Mouse (Mus musculus): ENCODE measurements around the gene Naa38. TPM values are rescaled to one million over a fixed set of nuclear protein-coding genes. Genes with fewer than 3 reads are reported as not detected.
A peak's percentile ranks its signal among the peaks of the same experiment; 100 is the strongest.

Gene Naa38
- polyA plus RNA-seq, 1 experiment, result 69.8 TPM

GRCm38 (mm10) chr11:69413221-69414181 lies 18.2 kb downstream of the Naa38 start, which contains the start of gene Kdm6b:
Gene Kdm6b, minus strand, starts transcription at chr11:69413675.
- Histone ChIP-seq H3K4me3 (ENCODE audit: insufficient read depth, low read length) (no peak within 1 kb of the TSS), H3K4me1 (ENCODE audit: control insufficient read depth, insufficient read depth, low read length) (peaks cover 31% of the 10 kb centered on the region)
- TF ChIP-seq CTCF (IDR thresholded peaks at IDR 0.05; ENCODE audit: low read depth, low read length) (no peak), POLR2A (IDR thresholded peaks at IDR 0.05; ENCODE audit: borderline replicate concordance, low read depth, low read length) (no peak)

DNA sequence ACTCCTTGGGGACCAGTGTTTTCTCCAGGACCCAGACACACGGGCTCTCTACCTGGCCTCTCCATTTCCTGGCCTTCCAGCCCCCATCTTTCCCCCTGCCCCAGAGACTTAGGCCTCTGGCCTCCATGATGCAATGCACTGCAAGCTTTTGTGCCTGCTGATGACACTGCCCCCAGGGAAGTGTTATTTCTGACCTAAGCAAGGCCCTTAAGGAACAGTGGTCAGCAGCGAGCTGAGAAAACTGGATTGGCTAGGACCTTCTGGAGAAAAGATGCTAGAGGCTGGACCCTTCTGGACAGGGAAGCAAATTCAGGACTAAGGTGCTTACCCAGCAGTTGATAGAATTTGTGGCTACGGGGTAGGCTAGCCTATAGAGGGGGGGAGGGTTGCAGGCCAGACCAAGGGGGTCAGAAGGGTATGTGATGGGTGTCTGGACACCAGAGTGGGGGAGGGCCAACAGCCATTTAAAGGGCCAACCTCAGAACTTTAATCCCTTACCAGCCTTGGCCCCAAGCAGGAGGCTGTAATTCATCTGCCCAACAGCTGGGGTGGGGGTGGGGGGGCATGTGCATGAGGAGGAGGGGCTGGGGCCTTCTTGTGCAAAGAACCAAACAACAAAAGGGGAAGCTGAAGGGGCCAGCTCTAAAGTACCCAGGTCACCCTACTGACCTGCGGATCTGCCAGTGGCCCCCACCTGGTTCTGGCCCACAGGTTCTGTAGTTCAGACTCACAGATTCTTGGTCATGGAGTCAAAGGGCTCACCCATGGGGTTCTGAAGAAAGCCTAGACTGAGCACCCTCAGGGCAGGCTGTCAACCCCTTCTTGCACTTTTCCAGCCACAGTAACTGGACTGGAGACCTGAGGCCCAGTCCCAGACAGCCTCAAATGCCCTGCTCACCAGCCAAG lies 19.4 kb downstream of the Naa38 start:
- TF ChIP-seq POLR2A (IDR thresholded peaks at IDR 0.05; ENCODE audit: borderline replicate concordance, low read depth, low read length), result no peak
- no peak for TF ChIP-seq CTCF (IDR thresholded peaks at IDR 0.05; ENCODE audit: low read depth, low read length)
- peaks cover 33% of the 10 kb centered on the region for H3K4me1 ChIP-seq (ENCODE audit: control insufficient read depth, insufficient read depth, low read length)
- no peak overlapping the region for H3K4me3 ChIP-seq (ENCODE audit: insufficient read depth, low read length)
- no peak overlapping the region for H3K27ac ChIP-seq (ENCODE audit: insufficient read depth, low read depth, low read length)

More at GRCm38 (mm10) chr11:69413221-69414181, 18.2 kb downstream of the Naa38 start, which contains the start of gene Kdm6b:
- no peak within 1 kb of the TSS for H3K27ac ChIP-seq (ENCODE audit: insufficient read depth, low read depth, low read length)

DNA sequence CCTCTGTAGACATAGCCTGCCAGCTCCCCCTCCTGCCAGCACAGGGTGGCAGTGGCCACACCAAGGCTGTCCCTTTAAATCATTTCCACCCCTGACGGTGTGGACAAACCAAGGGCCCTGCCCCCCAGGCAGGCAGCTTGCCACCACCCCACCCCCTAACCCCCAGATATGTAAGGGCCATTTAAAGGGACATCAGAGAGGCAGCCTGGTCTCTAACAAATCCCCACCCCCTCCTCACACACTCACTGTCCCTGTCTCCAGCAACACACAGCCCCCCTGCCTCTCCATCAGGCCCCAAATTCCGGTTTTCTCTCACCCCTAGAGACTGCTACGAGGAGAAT lies 20.0 kb downstream of the Naa38 start:
- H3K4me3 ChIP-seq (ENCODE audit: insufficient read depth, low read length), result no peak overlapping the region
- no peak overlapping the region for H3K27ac ChIP-seq (ENCODE audit: insufficient read depth, low read depth, low read length)
- H3K4me1 ChIP-seq (ENCODE audit: control insufficient read depth, insufficient read depth, low read length), result peaks cover 33% of the 10 kb centered on the region
- TF ChIP-seq CTCF (IDR thresholded peaks at IDR 0.05; ENCODE audit: low read depth, low read length) (no peak), POLR2A (IDR thresholded peaks at IDR 0.05; ENCODE audit: borderline replicate concordance, low read depth, low read length) (no peak)

DNA sequence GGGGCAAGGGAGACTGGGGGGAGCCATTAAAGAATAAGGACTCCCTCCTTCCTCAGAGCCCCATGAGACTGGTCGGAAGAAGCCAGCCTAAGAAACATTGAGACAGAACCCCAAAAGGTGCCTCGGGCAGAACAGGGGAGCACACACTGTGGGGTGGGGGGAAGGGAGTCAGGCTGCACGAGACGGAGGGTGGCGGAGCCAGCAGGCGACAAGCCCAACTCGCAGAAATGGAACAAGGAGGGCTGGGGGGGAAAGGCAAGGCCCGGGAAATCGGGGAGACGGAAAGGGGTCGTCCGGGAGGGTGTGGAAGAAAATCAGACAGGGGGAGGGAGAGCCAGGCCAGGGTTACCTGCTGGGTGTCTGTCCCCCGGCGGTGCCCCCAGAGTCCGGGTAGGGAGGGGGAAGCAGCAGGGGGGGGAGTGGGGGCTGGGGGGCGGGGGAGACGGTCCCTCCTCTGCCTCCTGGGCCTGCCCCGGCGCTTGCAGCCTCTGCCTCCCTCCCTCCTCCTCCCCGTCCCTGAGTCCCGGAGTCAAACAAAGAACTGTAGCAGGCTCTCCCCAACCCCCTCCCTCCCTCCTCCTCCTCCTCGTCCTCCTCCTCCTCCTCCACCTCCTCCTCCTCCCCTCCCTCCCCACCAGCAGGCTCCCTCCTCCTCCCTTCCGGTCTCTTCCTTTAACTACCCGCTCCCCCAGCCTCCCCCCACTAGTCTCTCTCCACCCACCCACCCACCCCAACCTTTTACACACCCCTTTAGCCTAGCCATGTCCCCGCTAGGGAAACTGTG lies 20.6 kb downstream of the Naa38 start:
- H3K4me3 ChIP-seq (ENCODE audit: insufficient read depth, low read length), result no peak overlapping the region
- TF ChIP-seq POLR2A (IDR thresholded peaks at IDR 0.05; ENCODE audit: borderline replicate concordance, low read depth, low read length) (no peak), CTCF (IDR thresholded peaks at IDR 0.05; ENCODE audit: low read depth, low read length) (no peak)
- H3K27ac ChIP-seq (ENCODE audit: insufficient read depth, low read depth, low read length), result no peak overlapping the region
- peaks cover 36% of the 10 kb centered on the region for H3K4me1 ChIP-seq (ENCODE audit: control insufficient read depth, insufficient read depth, low read length)

GRCm38 (mm10) chr11:69416509-69416908 lies 21.2 kb downstream of the Naa38 start:
- Histone ChIP-seq H3K4me1 (ENCODE audit: control insufficient read depth, insufficient read depth, low read length) (peaks cover 36% of the 10 kb centered on the region), H3K27ac (ENCODE audit: insufficient read depth, low read depth, low read length) (no peak overlapping the region), H3K4me3 (ENCODE audit: insufficient read depth, low read length) (no peak overlapping the region)
- TF ChIP-seq CTCF (IDR thresholded peaks at IDR 0.05; ENCODE audit: low read depth, low read length), result no peak
- no peak for TF ChIP-seq POLR2A (IDR thresholded peaks at IDR 0.05; ENCODE audit: borderline replicate concordance, low read depth, low read length)

DNA sequence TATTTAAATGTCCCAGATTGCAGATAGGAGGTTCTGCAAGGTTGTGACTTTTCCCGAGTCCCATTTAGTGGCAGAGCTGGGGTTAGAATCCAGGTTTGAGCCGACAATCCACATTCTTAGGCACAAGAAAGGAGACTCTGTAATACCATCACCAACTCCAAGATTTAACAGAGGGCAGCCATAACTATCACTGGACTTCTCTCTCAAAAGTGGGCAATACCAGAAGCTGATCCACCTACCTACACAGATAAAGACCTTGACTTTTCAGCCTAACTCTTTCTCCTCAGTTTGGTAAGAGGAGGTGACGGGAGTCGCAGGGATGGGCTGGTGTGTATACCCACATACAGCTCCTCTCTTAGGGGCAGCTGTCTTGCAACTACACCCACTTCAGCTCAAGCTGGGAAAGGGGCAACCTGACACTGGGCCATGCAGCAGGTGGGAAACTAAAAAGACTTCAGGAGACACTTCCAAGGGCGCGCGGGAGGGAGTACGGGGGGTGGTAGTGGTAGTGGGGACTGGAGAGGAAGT lies 21.7 kb downstream of the Naa38 start:
- Histone ChIP-seq H3K27ac (ENCODE audit: insufficient read depth, low read depth, low read length) (no peak overlapping the region), H3K4me1 (ENCODE audit: control insufficient read depth, insufficient read depth, low read length) (peaks cover 34% of the 10 kb centered on the region), H3K4me3 (ENCODE audit: insufficient read depth, low read length) (no peak overlapping the region)
- no peak for TF ChIP-seq CTCF (IDR thresholded peaks at IDR 0.05; ENCODE audit: low read depth, low read length)
- TF ChIP-seq POLR2A (IDR thresholded peaks at IDR 0.05; ENCODE audit: borderline replicate concordance, low read depth, low read length), result no peak

DNA sequence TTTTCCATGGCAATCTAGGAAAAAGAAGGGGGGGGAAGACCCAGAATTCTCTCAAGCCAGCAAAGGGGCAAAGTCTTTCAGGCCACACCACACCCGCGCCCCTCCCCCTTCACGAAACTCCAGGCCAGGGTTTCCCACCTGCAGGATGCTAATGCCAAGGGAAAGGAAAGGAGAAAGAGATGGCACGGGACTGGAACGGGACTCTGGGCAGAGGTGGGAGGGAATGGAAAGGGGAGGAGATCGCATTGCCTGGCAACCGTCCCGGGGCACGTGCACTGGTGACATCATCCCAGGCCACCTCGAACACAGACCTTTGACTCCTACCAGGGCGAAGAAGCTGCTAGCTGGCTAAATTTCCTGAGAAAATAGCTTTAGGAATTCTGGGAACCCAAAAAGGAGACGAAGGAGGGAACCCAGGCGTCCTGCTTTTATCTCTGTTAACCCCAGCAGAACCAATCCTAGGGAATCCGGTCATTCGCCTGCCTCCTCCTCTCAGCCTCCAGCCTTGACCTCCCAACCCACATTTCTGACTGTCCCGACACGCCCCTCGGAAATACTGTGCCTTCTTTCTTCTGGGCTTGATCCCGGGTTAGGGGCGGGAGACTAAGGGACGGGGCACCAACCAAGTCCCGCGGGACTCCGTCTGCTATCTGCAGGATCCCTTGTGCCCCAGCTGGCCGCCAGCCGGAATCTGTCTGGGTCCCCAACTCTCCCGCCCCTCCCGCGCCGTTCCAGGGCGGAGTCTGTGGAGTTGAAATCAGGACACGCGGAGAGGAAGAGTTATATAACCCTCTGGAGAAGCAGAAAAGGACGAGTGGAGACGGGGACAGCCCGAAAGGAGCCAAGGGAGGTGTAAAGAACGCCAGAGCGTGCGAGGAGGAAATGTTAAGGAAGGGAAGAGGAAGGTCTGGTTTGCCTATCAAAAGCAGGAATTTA lies 22.4 kb downstream of the Naa38 start:
- H3K27ac ChIP-seq (ENCODE audit: insufficient read depth, low read depth, low read length), result peak overlapping the region; percentile 84
- H3K4me1 ChIP-seq (ENCODE audit: control insufficient read depth, insufficient read depth, low read length), result peaks cover 27% of the 10 kb centered on the region
- peak overlapping the region; percentile 67 for H3K4me3 ChIP-seq (ENCODE audit: insufficient read depth, low read length)
- TF ChIP-seq CTCF (IDR thresholded peaks at IDR 0.05; ENCODE audit: low read depth, low read length) (no peak), POLR2A (IDR thresholded peaks at IDR 0.05; ENCODE audit: borderline replicate concordance, low read depth, low read length) (no peak; the same call in 1 of the 2 replicates)
